Mouse (Mus musculus) small intestine, adult 2 months (tissue): ENCODE results near the gene Ddx20.

Experiments
- CTCF ChIP-seq: fragments of 200-500 bp; IDR thresholded peaks from 2 replicates; pipeline ENCODE4 v1.5.1; 2012; ENCODE audit warnings: low read depth, mild to moderate bottlenecking, control low read depth, inconsistent platforms, low read length, moderate library complexity, mixed read lengths; ENCODE audit not compliant: insufficient replicate concordance, insufficient read length; ENCODE audit errors: extremely low read depth
- POLR2A ChIP-seq: fragments of 200-500 bp; IDR thresholded peaks from 2 replicates; pipeline ENCODE4 v1.6.1; 2012; ENCODE audit warnings: low read depth, mild to moderate bottlenecking, control low read depth, inconsistent platforms, low read length, moderate library complexity

- no peak for TF ChIP-seq CTCF
- no peak for TF ChIP-seq POLR2A
Measured at GRCm38 (mm10) chr3:105722510-105722909, 35.1 kb upstream of the Ddx20 start.
